22 mouse cellular contexts compared by ENCODE assay signal in the genomic region with DNA sequence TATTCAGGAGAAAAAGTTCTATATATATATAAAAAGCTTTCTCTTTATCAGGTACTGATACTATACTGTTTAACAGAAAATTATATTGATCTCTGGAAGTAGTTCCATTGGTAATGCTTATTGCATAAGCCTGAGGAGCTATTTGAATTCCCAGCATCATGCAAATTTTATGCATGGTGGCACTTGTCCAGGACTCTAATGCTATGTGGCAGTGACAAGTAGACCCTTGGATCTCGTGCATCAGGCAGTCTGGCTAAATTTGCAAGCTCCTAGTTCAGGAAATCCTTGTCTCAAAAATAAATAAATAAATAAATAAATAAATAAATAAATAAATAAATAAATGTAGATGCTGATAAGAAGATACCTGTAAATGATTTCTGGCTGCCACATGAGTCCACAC. TPM values are rescaled to one million over a fixed set of nuclear protein-coding genes. Genes with fewer than 3 reads are reported as not detected.
A peak's percentile ranks its signal among the peaks of the same experiment; 100 is the strongest.
DNase-seq lines count a peak whose midpoint lies in the region; ATAC-seq and TF ChIP-seq lines count a peak whose summit lies in the region.
"Had no signal": no experiment of that assay in that cellular context is flagged by ENCODE, and none has a peak within 500 bp of the region (broad histone marks: within the 10 kb centered on the region; RNA-seq: fewer than 3 reads in every experiment).

No protein-coding gene starts in this region.

- no peaks in the 10 kb centered on the region for H3K4me1 ChIP-seq in forebrain, embryonic 13.5 days
- H3K4me1 ChIP-seq in forebrain, embryonic 10.5 days: no peaks in the 10 kb centered on the region
- no peaks in the 10 kb centered on the region for H3K4me1 ChIP-seq in hindbrain, embryonic 14.5 days (replicated peaks; ENCODE audit: control insufficient read depth, insufficient read depth, low read length)
- peaks cover 4% of the 10 kb centered on the region; the same call in 1 of the 2 replicates for H3K4me1 ChIP-seq in hindbrain, embryonic 13.5 days (replicated peaks)
- H3K4me1 ChIP-seq in midbrain, embryonic 14.5 days (ENCODE audit: control insufficient read depth, insufficient read depth, low read length): no peaks in the 10 kb centered on the region
- H3K4me1 ChIP-seq in midbrain, postnatal 0 days (ENCODE audit: insufficient read depth, low read length): no peaks in the 10 kb centered on the region
- H3K4me1 ChIP-seq: forebrain, embryonic 12.5 days; heart, embryonic 10.5 days; heart, embryonic 13.5 days; hindbrain, embryonic 12.5 days had no signal

- TF ChIP-seq CTCF in midbrain, postnatal 0 days (IDR thresholded peaks at IDR 0.05): no peak

- no peak overlapping the region for H3K27ac ChIP-seq in forebrain, embryonic 13.5 days
- H3K27ac ChIP-seq in forebrain, embryonic 10.5 days: no peak overlapping the region
- no peak overlapping the region for H3K27ac ChIP-seq in hindbrain, embryonic 14.5 days
- H3K27ac ChIP-seq in hindbrain, embryonic 13.5 days: no peak overlapping the region
- H3K27ac ChIP-seq in midbrain, embryonic 14.5 days (replicated peaks; ENCODE audit: low read depth, low read length): no peak overlapping the region
- H3K27ac ChIP-seq in midbrain, postnatal 0 days (ENCODE audit: low read depth, low read length): no peak overlapping the region
- H3K27ac ChIP-seq: forebrain, embryonic 12.5 days; heart, adult 2 months; heart, embryonic 10.5 days; heart, embryonic 13.5 days; hindbrain, embryonic 12.5 days had no signal

- no peaks in the 10 kb centered on the region for H3K27me3 ChIP-seq in forebrain, embryonic 13.5 days
- H3K27me3 ChIP-seq in forebrain, embryonic 10.5 days (ENCODE audit: poor library complexity, severe bottlenecking): no peaks in the 10 kb centered on the region
- H3K27me3 ChIP-seq in hindbrain, embryonic 14.5 days (ENCODE audit: control insufficient read depth, insufficient read depth, low read length): no peaks in the 10 kb centered on the region
- no peaks in the 10 kb centered on the region for H3K27me3 ChIP-seq in hindbrain, embryonic 13.5 days
- H3K27me3 ChIP-seq in midbrain, embryonic 14.5 days (ENCODE audit: control insufficient read depth, insufficient read depth, low read length): no peaks in the 10 kb centered on the region
- no peaks in the 10 kb centered on the region for H3K27me3 ChIP-seq in midbrain, postnatal 0 days (ENCODE audit: insufficient read depth, low read length)
- H3K27me3 ChIP-seq: forebrain, embryonic 12.5 days; heart, embryonic 13.5 days; hindbrain, embryonic 12.5 days had no signal

- no peak overlapping the region for H3K9ac ChIP-seq in forebrain, embryonic 13.5 days
- H3K9ac ChIP-seq in hindbrain, embryonic 14.5 days: no peak overlapping the region
- no peak overlapping the region for H3K9ac ChIP-seq in hindbrain, embryonic 13.5 days
- H3K9ac ChIP-seq in midbrain, embryonic 14.5 days (replicated peaks; ENCODE audit: low read length): no peak overlapping the region
- H3K9ac ChIP-seq in midbrain, postnatal 0 days (replicated peaks; ENCODE audit: low read length, poor library complexity, severe bottlenecking): no peak overlapping the region
- H3K9ac ChIP-seq: forebrain, embryonic 12.5 days; heart, embryonic 13.5 days; hindbrain, embryonic 12.5 days had no signal

- peak; percentile 39; the same call in 1 of the 2 replicates for ATAC-seq in forebrain, embryonic 13.5 days
- 0 out of 2 replicates have a peak, but pooled peaks have one; percentile 46 for ATAC-seq in hindbrain, embryonic 14.5 days (ENCODE audit: low FRiP score)
- ATAC-seq in hindbrain, embryonic 13.5 days (ENCODE audit: low FRiP score): no peak
- no peak for ATAC-seq in midbrain, embryonic 14.5 days (ENCODE audit: low FRiP score, low TSS enrichment)
- ATAC-seq in midbrain, postnatal 0 days (ENCODE audit: low FRiP score): no peak
- ATAC-seq: activated CD4-positive, CD25-positive, alpha-beta regulatory T cell, adult 4 months; intestine, postnatal 0 days had no signal

- DNase-seq in forebrain, embryonic 10.5 days (ENCODE audit: extremely low spot score, low spot score): no peak
- DNase-seq in hindbrain, embryonic 14.5 days (ENCODE audit: low spot score): no peak
- peak; percentile 38 for DNase-seq in midbrain, embryonic 14.5 days
- no peak for DNase-seq in midbrain, postnatal 0 days (ENCODE audit: low spot score)
- DNase-seq: adrenal gland, adult 8-10 months; adrenal gland, postnatal 25 days; cerebellum, adult 18-20 months; cerebellum, adult 9-10 months; cerebellum, postnatal 14 days; gastrocnemius, postnatal 10 days; gastrocnemius, postnatal 36 days; heart, adult 2 months; heart, postnatal 14 days; heart, postnatal 4 days had no signal

- no peak overlapping the region for H3K4me3 ChIP-seq in forebrain, embryonic 13.5 days
- H3K4me3 ChIP-seq in forebrain, embryonic 10.5 days: no peak overlapping the region
- no peak overlapping the region for H3K4me3 ChIP-seq in hindbrain, embryonic 14.5 days (replicated peaks; ENCODE audit: low read length)
- H3K4me3 ChIP-seq in hindbrain, embryonic 13.5 days: no peak overlapping the region
- H3K4me3 ChIP-seq in midbrain, embryonic 14.5 days (replicated peaks; ENCODE audit: low read depth, low read length): no peak overlapping the region
- no peak overlapping the region for H3K4me3 ChIP-seq in midbrain, postnatal 0 days (ENCODE audit: low read depth, low read length)
- H3K4me3 ChIP-seq: forebrain, embryonic 12.5 days; heart, adult 2 months; heart, embryonic 10.5 days; heart, embryonic 13.5 days; hindbrain, embryonic 12.5 days had no signal

- H3K9me3 ChIP-seq in forebrain, embryonic 13.5 days (replicated peaks): no peaks in the 10 kb centered on the region; the same call in 1 of the 2 replicates
- H3K9me3 ChIP-seq in forebrain, embryonic 10.5 days: no peaks in the 10 kb centered on the region
- H3K9me3 ChIP-seq in hindbrain, embryonic 14.5 days (ENCODE audit: control insufficient read depth, low read length): no peaks in the 10 kb centered on the region
- H3K9me3 ChIP-seq in hindbrain, embryonic 13.5 days: no peaks in the 10 kb centered on the region
- no peaks in the 10 kb centered on the region for H3K9me3 ChIP-seq in midbrain, embryonic 14.5 days (ENCODE audit: control insufficient read depth, low read length)
- H3K9me3 ChIP-seq in midbrain, postnatal 0 days (ENCODE audit: low read length): no peaks in the 10 kb centered on the region
- H3K9me3 ChIP-seq: forebrain, embryonic 12.5 days; heart, embryonic 10.5 days; heart, embryonic 13.5 days; hindbrain, embryonic 12.5 days had no signal

- 42% methylated on average over 1 of the region's 1 CpGs for WGBS in forebrain, embryonic 13.5 days
- WGBS in forebrain, embryonic 10.5 days: 82% methylated on average over 1 of the region's 1 CpGs
- WGBS in hindbrain, embryonic 14.5 days: 42% methylated on average over 1 of the region's 1 CpGs
- 44% methylated on average over 1 of the region's 1 CpGs for WGBS in hindbrain, embryonic 13.5 days
- 48% methylated on average over 1 of the region's 1 CpGs for WGBS in midbrain, embryonic 14.5 days
- WGBS in midbrain, postnatal 0 days: 46% methylated on average over 1 of the region's 1 CpGs

- no peaks in the 10 kb centered on the region for H3K36me3 ChIP-seq in forebrain, embryonic 13.5 days (ENCODE audit: poor library complexity, severe bottlenecking)
- H3K36me3 ChIP-seq in forebrain, embryonic 10.5 days (replicated peaks): peaks cover 9% of the 10 kb centered on the region; the same call in 1 of the 2 replicates
- H3K36me3 ChIP-seq in hindbrain, embryonic 14.5 days (replicated peaks; ENCODE audit: control insufficient read depth, insufficient read depth): no peaks in the 10 kb centered on the region
- no peaks in the 10 kb centered on the region for H3K36me3 ChIP-seq in hindbrain, embryonic 13.5 days
- H3K36me3 ChIP-seq in midbrain, embryonic 14.5 days (ENCODE audit: control insufficient read depth, insufficient read depth, low read length): no peaks in the 10 kb centered on the region
- no peaks in the 10 kb centered on the region for H3K36me3 ChIP-seq in midbrain, postnatal 0 days (ENCODE audit: insufficient read depth, low read length)
- H3K36me3 ChIP-seq: forebrain, embryonic 12.5 days; heart, embryonic 10.5 days; hindbrain, embryonic 12.5 days had no signal

- H3K4me2 ChIP-seq in forebrain, embryonic 13.5 days: no peak overlapping the region
- no peak overlapping the region for H3K4me2 ChIP-seq in hindbrain, embryonic 14.5 days (replicated peaks)
- H3K4me2 ChIP-seq in hindbrain, embryonic 13.5 days: no peak overlapping the region
- no peak overlapping the region for H3K4me2 ChIP-seq in midbrain, embryonic 14.5 days (ENCODE audit: low read length)
- no peak overlapping the region for H3K4me2 ChIP-seq in midbrain, postnatal 0 days (ENCODE audit: low read depth, low read length, poor library complexity, severe bottlenecking)
- H3K4me2 ChIP-seq: forebrain, embryonic 12.5 days; heart, embryonic 13.5 days; hindbrain, embryonic 12.5 days had no signal

RNA-seq across cellular contexts. Expression of a gene that starts 55.2 kb away (rescaled TPM):
- polyA plus RNA-seq in forebrain, embryonic 13.5 days (2015; fragmentation: Nextera tagmentation; extraction: Ambion mirVana): 19.8 and 21.6 TPM in 2 replicates
- polyA plus RNA-seq in forebrain, embryonic 10.5 days (2016; fragmentation: Nextera tagmentation; extraction: Ambion mirVana): 33.5 and 38.5 TPM in 2 replicates
- 14.4 and 15.0 TPM in 2 replicates for polyA plus RNA-seq in hindbrain, embryonic 14.5 days (2014; fragmentation: Nextera tagmentation; extraction: Ambion mirVana)
- polyA plus RNA-seq in hindbrain, embryonic 13.5 days (2015; fragmentation: Nextera tagmentation; extraction: Ambion mirVana): 13.2 and 14.7 TPM in 2 replicates
- polyA plus RNA-seq in midbrain, embryonic 14.5 days (2014; fragmentation: Nextera tagmentation; extraction: Ambion mirVana): 14.0 and 15.3 TPM in 2 replicates
- 12.7 and 16.0 TPM in 2 replicates for total RNA-seq in midbrain, postnatal 0 days (2014; rRNA removed)
- 14.9 and 15.9 TPM in 2 replicates for polyA plus RNA-seq in midbrain, postnatal 0 days (2015; fragmentation: Nextera tagmentation; extraction: Ambion mirVana)

Comparison
In these comparisons a context has a peak if more than half of its experiments do, and no peak if none do; other contexts are left out.
1. ATAC-seq: peak in forebrain, embryonic 13.5 days (single experiment) and hindbrain, embryonic 14.5 days (single experiment); none in hindbrain, embryonic 13.5 days (single experiment), midbrain, embryonic 14.5 days (single experiment) and midbrain, postnatal 0 days (single experiment).